Mouse (Mus musculus) thymus, adult 2 months (tissue): Measurements from ENCODE around the gene Grhl3.

Experiments
- CTCF ChIP-seq: fragments of 200-500 bp; IDR thresholded peaks from 2 replicates; pipeline ENCODE4 v1.5.1; 2012; ENCODE audit warnings: mild to moderate bottlenecking, control low read depth, low read length, moderate library complexity, borderline replicate concordance; ENCODE audit not compliant: control insufficient read depth, poor library complexity, insufficient read depth; ENCODE audit errors: extremely low read depth
- POLR2A ChIP-seq: fragments of 200-500 bp; IDR thresholded peaks from 2 replicates; pipeline ENCODE4 v1.6.1; 2012; ENCODE audit warnings: mild to moderate bottlenecking, low read length, control low read depth, moderate library complexity; ENCODE audit not compliant: control insufficient read depth, poor library complexity, insufficient read depth; ENCODE audit errors: extremely low read depth

GRCm38 (mm10) chr4:135531236-135531635 lies 42.2 kb downstream of the Grhl3 start:
- TF ChIP-seq CTCF (no peak), POLR2A (no peak)
